Mouse (Mus musculus) adrenal gland, postnatal 36 days (tissue): ENCODE measurements around the gene Cela3b. TPM values are rescaled to one million over a fixed set of nuclear protein-coding genes. Genes with fewer than 3 reads are reported as not detected.
"Not testable (repeated sequence)": the region's sequence is repeated elsewhere in the genome, so short reads cannot be mapped to it uniquely, and the experiment has no call there.

Experiments
- DNase-seq, 2 experiments: peaks; one replicate each; pipeline ENCODE4 v3.0.0; 2021; ENCODE audit warnings: mixed read lengths in 1 of 2
- total RNA-seq, 2 experiments: library from RNA; stranded (reverse); gene quantifications; 2 replicates each; pipeline ENCODE4 v1.2.3; 2021

Gene Cela3b
- total RNA-seq, 2 experiments from 2014 or later: not detected

DNA sequence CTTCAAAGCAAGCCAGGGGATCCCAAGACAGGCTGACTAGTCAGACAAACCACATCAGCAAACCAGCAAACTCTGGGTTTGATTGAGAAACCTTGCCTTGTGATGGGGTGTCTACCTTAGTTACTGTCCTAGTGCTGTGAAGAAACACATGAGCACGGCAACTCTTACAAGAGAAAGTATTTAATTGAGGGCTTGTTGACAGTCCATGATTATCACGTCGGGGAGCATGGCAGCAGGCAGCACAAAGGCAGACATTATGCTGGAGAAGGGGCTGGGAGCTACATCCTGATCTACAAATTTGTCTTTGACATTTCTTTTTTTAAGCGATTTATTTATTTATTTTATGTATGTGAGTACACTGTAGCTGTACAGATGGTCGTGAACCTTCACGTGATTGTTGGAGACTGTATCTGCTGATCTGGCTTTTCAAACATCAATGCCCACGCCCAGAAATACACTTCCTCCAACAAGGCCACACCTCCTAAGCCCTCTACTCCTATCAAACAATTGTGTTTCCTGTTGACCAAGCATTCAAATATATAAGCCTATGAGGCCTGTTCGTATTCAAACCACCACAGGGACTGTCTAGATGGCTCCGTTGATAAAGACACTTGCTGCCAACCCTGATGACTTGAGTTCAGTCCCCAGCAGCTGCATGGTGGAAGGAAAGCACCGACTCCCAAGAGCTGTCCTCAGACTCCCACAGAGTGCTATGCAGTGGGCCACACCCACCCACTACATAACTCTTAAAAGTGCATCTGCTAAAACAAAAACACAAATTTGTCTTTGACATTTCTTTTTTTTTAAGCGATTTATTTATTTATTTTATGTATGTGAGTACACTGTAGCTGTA, 12.4 kb downstream of the Cela3b start:
- DNase-seq: no peak

GRCm38 (mm10) chr4:137414936-137415335, 15.4 kb downstream of the Cela3b start:
- DNase-seq: no peak

GRCm38 (mm10) chr4:137412185-137412709, 18.1 kb downstream of the Cela3b start:
- DNase-seq: not testable (repeated sequence)

GRCm38 (mm10) chr4:137409691-137410090, 20.6 kb downstream of the Cela3b start, which contains the start of gene Cela3a:
Gene Cela3a, minus strand, starts transcription at chr4:137409791.
- no peak for DNase-seq

DNA sequence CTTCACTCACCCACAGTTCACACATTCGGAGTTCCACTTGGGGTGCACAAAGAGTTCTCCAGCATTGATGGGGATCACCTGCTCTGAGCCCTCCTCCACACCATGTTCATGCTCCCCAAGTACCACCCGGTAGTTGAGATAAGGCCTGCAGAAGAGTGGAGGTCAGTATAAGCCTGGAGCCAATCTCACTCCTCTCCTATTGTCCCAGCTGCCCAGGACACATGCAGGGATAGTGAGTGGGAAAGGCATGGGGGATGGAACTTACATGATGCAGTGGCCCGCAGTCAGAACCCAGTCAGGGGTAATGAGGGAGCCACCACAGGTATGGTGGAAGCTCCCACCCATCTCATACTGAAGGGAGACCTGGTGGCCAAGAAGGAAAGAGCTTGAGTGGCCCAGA, 24.8 kb downstream of the Cela3b start:
- no peak for DNase-seq

GRCm38 (mm10) chr4:137396641-137397525, 33.5 kb downstream of the Cela3b start:
- DNase-seq: peak; percentile 83 to 84

DNA sequence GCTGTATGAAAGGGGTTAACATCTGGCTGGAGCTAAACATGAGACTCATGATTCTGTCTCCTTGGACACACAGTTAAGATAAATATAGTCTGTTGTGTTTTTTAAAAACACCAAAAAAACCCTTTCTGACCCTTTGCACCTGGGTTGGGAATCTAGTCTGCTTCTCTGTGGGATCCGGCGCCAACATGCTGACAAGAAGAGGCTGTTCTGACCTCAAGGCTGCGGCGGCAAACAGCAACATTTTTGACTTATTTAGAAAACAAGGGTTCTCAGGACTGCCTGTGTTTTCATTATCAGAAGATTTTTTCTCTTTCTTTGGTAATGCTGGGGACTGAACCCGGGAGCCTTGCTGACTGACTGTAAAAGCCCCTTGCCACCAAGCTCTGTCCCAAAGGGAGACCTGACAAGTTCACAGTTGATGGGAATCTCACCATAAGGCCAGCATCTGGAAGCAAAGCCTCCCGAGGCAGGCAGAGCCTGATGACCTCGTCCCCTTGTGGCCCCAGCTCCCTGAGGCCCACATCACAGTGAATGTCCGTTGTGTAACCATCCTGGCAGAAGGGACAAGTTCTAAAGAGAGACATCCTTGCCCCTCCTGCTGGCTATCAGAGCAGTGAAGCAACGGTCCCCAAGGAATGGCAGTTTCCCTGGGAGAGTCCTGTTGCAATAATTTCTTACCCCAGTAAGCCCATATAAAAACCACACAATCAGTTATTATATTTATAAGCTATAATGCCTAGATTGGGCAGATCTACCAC, 36.8 kb downstream of the Cela3b start:
- DNase-seq: peak; percentile 55

DNA sequence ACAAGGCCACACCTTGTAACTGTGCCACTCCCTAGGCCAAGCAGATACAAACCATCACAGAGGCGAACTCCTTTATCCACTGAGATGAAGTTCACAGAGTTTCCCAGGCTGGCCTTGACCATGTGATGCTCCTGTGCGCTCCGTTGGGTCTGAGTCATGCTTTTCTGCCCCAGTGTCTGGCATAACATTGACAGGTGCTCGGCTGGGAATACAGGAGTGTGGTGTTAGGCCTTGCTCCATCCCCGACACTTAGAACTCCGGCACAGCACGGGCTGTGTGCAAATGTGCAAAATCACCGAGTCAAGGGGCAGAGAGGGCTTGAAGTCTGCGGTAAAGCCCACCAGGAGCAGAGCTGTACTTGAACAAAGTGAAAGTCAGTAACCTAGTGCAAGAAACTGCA, 37.5 kb downstream of the Cela3b start:
- peak; percentile 67 to 70 for DNase-seq

GRCm38 (mm10) chr4:137391287-137391686, 39.1 kb downstream of the Cela3b start:
- DNase-seq: no peak

GRCm38 (mm10) chr4:137390196-137390595, 40.1 kb downstream of the Cela3b start:
- DNase-seq: no peak

DNA sequence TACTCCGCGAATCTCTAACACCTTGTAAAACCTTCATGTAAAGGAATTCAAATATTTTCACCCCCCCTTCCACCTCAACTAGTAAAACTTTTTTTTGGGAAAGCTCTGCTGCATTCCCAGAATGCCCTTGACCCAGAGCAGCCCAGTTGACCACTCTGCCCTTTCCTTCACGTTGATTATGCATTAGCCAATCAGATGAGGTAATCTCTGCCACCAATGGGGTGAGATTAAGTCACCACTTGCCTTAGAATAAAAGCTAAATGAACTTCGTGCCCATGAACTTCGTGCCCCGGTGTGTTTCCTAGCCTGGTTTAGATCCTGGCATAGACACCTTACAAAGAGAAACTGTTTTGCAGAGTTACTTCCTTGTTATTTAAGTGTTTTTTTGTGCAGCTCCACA, 41.4 kb downstream of the Cela3b start:
- peak in 1 of 2 experiments; percentile 48 for DNase-seq

DNA sequence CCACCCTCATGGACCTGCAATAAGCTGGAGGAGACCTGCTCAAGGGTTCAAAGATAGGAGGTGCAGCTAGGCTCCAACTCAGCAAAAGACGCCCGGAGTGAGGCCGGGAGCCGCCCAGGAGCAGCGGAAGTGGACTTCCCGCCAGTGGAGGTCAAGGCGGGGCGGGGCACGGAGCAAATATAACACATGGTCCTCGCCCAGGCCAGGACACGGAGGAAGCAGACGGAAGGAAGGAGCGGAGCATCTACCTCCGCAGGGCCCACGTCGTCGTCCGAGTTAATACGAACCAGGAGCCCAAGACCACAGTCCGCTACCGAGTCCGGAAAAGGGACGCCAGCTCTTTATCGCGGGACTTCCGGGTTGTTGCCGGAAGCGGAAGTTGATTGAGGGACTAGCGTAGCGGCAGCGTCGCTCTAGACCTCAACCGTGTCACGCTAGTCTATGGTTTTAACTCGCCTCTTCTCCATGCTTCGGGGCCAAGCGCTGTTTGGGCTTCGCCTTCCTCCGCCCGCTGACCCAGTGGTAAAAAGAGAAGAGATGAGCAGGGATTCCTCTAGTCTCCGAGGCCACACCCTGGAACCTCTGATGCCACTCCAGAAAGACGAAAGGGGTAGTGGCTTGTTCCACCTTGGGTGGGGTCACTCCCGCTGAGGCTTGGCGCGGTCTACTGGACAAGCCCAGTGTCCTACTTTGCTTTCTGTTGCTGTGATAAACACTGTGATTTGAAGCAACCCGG, 42.1 kb downstream of the Cela3b start:
- peak; percentile 86 to 89 for DNase-seq

DNA sequence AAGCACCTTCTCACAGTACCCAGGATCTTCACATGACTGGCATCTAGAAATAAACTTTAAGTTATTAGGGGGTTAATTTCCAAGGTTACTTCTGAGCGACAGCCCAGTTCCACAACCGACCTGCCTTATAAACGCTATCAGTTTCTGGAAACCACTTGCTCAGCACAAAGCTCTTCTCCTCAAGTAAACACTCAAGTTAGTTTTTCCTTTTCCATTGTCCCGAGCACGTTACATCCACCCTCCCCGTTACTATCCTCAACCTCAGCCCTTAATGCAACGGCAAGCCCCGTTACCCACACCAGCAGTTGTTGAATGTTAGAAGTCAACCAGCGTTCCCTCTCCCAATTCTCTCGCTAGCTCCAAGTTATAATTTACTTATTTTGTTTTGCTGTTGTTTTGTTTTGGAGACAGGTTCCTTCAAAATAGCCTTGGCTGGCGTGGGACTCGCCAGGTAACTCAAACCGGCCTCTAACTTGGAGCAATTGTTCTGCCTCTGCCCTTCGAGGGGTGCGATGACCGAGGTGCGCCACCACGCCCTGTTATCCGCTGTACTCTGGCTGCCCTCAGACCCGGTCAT, 42.8 kb downstream of the Cela3b start:
- DNase-seq: no peak

- DNase-seq: no peak
Measured at GRCm38 (mm10) chr4:137380702-137381605, 49.4 kb downstream of the Cela3b start.

DNA sequence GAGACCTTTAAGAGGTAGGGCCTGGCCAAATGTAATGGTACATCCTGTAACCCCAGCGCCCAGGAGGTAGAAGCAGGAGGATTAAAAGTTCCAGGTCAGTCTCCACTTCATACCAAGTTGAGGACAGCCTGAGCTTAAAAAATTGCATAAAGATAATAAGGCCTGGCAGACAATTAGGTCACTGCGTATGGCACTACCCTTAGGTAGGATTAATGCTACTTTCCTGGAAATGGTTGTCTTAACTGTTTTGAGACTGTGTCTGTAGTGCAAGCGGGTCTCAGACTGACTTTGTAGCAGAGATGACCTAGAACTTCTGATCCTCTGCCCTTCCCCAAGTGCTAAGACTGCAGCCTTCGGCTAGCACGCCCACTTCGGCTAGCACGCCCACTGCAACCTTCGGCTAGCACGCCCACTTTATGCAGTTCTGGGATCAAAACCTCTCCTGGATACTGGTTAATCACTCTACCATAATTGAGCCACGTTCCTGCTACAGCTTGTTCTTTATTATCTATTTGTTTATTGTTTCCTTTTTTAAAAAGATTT, 50.6 kb downstream of the Cela3b start:
- no peak for DNase-seq

- DNase-seq: no peak
Measured at GRCm38 (mm10) chr4:137379085-137379484, 51.3 kb downstream of the Cela3b start.

DNA sequence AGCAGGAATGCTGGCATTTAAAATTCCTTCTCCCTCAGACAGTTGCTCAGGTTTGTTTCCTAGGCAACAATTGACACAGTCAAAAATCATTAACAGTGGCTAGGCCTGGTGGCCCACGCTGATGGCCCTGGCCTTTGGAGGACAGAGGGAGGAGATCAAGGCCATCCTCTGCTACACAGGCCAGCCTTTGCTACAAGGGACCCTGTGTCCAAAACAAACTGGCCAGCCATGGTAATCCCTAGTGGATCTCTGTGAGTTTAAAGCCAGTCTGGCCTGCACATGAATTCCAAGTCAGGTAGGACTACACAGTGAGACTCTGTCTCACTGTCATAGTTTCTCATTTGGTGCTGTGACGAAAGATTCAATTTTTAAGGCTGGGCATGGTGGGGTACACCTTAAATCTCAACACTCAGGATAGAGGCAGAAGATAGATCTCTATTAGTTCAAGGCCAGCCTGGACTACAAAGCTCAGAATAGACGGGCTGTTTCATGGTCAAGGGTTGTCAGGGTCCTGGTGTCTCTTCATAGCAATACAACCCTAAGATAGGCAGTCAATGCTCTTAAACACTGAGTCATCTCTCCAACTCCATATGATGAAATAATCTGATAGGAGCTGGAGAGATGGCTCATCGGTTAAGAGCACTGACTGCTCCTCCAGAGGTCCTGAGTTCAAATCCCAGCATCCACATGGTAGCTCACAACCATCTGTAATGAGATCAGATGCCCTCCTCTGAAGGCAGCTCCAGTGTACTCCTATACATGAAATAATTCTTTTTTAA, 52.6 kb downstream of the Cela3b start:
- DNase-seq: peak in 1 of 2 experiments; percentile 49

GRCm38 (mm10) chr4:137376778-137377177, 53.6 kb downstream of the Cela3b start:
- no peak for DNase-seq
